Mouse (Mus musculus): ENCODE measurements around the gene Ube2dnl1.

The Ube2dnl1 gene

DNA sequence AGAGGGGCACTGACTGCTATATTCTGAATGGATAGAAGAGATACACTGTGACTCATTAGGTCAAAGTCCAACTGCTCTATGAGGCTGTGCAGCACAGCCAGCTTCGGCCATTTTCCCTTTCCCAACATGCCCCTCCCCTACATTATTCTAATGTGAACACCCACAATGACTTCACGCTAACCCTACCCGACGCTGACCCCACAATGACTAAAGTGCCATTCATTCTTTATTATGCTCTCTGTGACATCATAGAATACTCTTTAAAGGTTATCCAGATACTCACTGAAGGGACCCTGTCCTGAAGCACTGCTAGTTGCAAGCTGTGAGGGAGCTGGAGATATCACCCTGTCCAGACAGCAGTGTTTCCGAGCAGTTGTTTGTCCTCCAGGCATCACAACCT lies at the start of gene Ube2dnl1:
Ube2dnl1 (plus strand) TSS at position 301 of the 400 bp plus-strand sequence.
- in situ Hi-C loops (cut with MseI, MboI), result no loop called here

GRCm38 (mm10) chrX:114895489-114895888 lies 9.3 kb upstream of the Ube2dnl1 start:
- in situ Hi-C loops (cut with MseI, MboI), result no loop called here

DNA sequence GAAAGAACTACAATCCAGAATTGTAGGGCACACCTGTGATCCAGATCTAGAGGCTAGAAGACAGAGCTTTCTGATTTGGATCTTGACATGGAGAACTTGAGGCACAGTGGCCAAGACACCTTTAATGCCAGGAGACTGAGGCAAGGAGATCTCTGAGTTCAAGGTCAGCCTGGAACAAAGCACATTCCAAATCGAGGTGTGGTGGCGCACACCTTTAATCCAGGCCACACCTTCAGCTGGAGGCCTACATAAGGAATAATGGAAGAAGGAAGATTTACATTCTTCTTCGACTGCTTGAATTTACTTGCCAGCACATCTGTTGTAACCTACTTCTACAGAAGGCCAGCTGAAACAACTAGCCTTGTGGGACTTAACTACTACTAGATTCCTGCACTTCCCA lies 7.3 kb upstream of the Ube2dnl1 start:
- in situ Hi-C loops (cut with MseI, MboI), result no loop called here

DNA sequence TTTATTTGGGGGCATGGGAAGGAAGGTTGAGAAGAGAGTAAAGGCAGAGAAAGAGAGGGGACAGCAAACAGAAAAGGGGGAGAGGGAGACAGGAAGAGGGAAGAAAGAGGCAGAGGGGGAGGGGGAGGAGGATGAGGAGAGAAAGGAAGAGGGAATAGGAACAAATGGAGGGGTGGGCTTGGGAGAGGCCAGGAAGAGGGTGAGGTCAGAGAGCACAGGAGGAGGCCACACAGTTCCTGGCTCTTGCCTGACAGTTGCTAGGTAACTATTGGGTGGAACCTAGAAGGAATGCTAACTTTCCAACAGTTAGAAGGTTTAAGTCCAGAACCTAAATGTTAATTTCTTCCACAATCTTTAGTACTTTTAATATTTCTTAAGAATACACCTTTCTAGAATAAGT lies 1.4 kb upstream of the Ube2dnl1 start:
- in situ Hi-C loops (cut with MseI, MboI), result no loop called here

DNA sequence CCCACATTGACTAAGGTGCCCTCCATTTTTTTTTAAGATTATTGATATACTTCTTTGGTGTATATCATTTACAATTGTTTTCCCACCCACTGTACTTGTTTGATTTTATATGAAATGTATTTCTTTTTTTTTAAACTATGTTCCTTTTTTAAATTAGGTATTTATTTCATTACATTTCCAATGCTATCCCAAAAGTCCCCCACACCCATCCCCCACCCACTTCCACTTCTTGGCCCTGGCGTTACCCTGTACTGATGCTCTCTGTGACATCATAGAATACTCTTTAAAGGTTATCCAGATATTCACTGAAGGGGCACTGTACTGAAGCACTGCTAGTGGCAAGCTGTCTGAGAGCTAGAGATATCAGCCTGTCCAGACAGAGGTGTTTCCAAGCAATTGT lies 2.5 kb downstream of the Ube2dnl1 start, which contains the start of gene Ube2dnl2:
Ube2dnl2 (plus strand) TSS at position 301 of the 400 bp plus-strand sequence.
- in situ Hi-C loops (cut with MseI, MboI), result no loop called here

- in situ Hi-C loops (cut with MseI, MboI), result no loop called here
Observed at GRCm38 (mm10) chrX:114955066-114955465, 50.3 kb downstream of the Ube2dnl1 start.

Measured in mouse trophoblast stem cell (cell line).